Mouse (Mus musculus): ENCODE results near the gene Chrm5. TPM values are rescaled to one million over a fixed set of nuclear protein-coding genes. Genes with fewer than 3 reads are reported as not detected.
A peak's percentile ranks its signal among the peaks of the same experiment; 100 is the strongest.
"Not testable (repeated sequence)": the region's sequence is repeated elsewhere in the genome, so short reads cannot be mapped to it uniquely, and the experiment has no call there.

Chrm5 gene
- polyA plus RNA-seq, 1 experiment from 2014 or later: not detected

DNA sequence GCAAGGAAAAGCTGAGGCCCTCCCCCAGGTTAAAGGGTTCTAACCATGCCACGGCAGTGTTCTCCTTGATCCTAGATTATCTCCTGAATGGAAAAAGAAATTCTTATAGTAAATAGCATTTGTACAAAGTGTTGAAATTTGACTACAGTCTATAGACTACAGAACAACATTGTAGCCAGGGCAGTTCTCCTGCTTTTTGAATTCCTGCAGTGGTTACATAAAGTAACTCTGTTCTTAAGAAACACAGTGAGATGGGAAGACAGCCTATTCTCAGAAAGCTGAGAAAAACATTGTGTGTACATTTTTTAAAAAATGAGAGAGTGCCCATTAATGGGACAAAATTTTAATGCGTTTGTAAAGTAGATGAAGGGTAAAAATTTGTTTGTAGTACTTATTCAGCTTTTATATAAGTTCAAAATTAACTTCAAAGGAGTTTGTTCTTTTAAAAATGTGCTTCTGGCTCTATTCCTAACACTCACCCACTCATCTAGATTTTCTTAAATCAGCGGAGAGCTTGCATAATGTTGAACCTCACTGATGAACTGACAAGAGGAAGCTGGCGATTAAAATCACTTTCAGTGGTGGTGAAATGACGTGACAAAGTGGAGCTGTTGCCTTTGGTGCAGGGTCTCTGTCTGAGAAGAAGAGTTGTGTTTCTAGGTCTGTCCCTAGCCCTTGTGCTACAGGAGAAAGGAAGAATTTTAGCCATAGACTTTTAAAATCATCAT, 5.4 kb downstream of the Chrm5 start:
- 42% methylated on average over 5 of the region's 5 CpGs for WGBS
- no peak overlapping the region for H3K27ac ChIP-seq
- peaks cover 6% of the 10 kb centered on the region; the same call in 1 of the 2 replicates for H3K4me1 ChIP-seq
- no peak overlapping the region for H3K4me2 ChIP-seq
- H3K36me3 ChIP-seq: no peaks in the 10 kb centered on the region
- no peaks in the 10 kb centered on the region for H3K27me3 ChIP-seq
- no peak overlapping the region for H3K9ac ChIP-seq
- no peak for ATAC-seq (ENCODE audit: borderline replicate concordance, extremely low read depth, low FRiP score, low TSS enrichment)
- H3K4me3 ChIP-seq: no peak overlapping the region
- no peaks in the 10 kb centered on the region for H3K9me3 ChIP-seq

DNA sequence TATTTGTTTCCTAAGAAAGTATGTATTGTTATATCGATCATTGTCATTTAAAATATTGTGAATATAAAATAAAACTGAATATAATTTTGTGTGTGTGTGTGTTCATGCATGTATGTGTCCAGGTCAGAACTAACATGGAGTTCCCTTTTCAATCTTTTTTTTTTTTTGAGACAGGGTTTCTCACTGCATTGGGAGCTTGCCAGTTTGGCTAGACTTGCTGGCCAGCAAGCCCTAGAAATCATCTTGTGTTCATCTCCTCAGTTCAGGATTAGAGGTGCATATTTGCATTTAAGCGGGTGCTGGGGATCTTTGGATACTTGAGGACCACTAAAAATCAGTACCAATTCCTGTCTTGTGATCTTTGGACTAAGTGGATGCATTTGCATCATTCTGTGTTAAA, 8.5 kb downstream of the Chrm5 start:
- Histone ChIP-seq H3K36me3 (peaks cover 17% of the 10 kb centered on the region; the same call in 1 of the 2 replicates), H3K4me3 (no peak overlapping the region), H3K27me3 (no peaks in the 10 kb centered on the region), H3K9ac (no peak overlapping the region), H3K4me2 (no peak overlapping the region), H3K27ac (no peak overlapping the region), H3K4me1 (peaks cover 6% of the 10 kb centered on the region; the same call in 1 of the 2 replicates), H3K9me3 (no peaks in the 10 kb centered on the region)
- no peak for ATAC-seq (ENCODE audit: borderline replicate concordance, extremely low read depth, low FRiP score, low TSS enrichment)
- WGBS: 86% methylated on average over 2 of the region's 2 CpGs

DNA sequence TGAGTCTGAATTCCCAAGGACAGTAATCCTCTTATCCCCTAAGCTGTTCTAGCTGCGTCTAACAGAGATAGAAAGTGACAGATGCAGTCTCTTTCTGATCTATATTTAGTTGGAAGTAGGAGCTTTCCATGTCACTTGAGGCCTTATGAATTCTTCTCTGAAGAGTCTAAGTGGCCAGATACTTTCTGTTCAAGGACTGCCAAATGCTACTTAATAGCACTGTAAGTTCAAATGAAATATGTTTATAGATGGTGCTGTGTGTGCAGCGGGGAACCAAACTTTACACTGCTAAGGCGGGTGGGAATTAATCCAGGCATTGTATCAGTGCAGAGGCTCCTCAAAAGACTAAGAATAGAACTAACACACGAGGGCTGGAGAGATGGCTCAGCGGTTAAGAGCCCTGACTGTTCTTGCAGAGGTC, 9.6 kb downstream of the Chrm5 start:
- Histone ChIP-seq H3K27ac (no peak overlapping the region), H3K4me1 (peaks cover 2% of the 10 kb centered on the region; the same call in 1 of the 2 replicates), H3K9ac (no peak overlapping the region), H3K9me3 (no peaks in the 10 kb centered on the region), H3K4me3 (no peak overlapping the region), H3K27me3 (no peaks in the 10 kb centered on the region), H3K36me3 (peaks cover 28% of the 10 kb centered on the region), H3K4me2 (no peak overlapping the region)
- no peak for ATAC-seq (ENCODE audit: borderline replicate concordance, extremely low read depth, low FRiP score, low TSS enrichment)
- 76% methylated on average over 5 of the region's 5 CpGs for WGBS

DNA sequence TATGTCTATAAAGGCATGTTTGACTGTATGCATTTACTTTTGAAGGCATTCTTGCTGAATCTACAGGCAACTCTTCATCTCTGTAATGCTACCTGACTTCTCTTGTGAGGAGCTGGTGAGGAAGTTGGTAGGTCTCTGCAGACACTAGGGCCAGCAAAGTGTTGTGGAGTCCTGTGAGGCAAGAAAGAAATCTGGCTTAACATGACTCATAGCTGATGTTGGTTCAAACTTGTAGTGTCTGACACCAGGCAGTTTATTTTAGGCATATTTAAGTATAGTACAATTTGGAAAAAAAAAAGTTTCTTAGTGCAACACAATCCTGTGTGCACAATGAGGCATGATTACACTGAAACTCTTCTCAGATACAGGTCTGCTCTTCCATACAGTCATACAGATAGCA, 11.0 kb downstream of the Chrm5 start:
- peaks cover 33% of the 10 kb centered on the region for H3K36me3 ChIP-seq
- no peak for ATAC-seq (ENCODE audit: borderline replicate concordance, extremely low read depth, low FRiP score, low TSS enrichment)

DNA sequence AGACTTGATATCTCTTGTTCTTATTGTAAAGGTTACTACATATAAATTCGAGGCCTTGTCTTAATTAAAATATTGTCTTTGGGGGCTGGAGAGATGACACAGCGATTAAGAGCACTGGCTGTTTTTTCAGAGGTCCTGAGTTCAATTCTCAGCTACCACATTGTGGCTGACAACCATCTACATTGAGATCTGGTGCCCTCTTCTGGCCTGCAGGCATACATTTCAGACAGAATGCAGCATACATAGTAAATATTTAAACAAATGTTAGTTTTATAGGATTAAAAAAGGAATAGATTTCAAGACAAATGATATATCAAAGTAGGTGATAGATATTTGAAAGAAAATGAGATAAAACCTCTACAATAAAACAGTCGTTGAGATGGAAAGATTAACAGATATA, 20.0 kb downstream of the Chrm5 start:
- Histone ChIP-seq H3K4me3 (no peak overlapping the region), H3K9me3 (no peaks in the 10 kb centered on the region), H3K36me3 (peaks cover 27% of the 10 kb centered on the region), H3K4me1 (peaks cover 7% of the 10 kb centered on the region; the same call in 1 of the 2 replicates), H3K27ac (no peak overlapping the region), H3K9ac (no peak overlapping the region), H3K4me2 (no peak overlapping the region), H3K27me3 (no peaks in the 10 kb centered on the region)
- no peak for ATAC-seq (ENCODE audit: borderline replicate concordance, extremely low read depth, low FRiP score, low TSS enrichment)
- 91% methylated on average over 3 of the region's 3 CpGs for WGBS

More for the DNA sequence above, 11.0 kb downstream of the Chrm5 start:
- H3K4me1 ChIP-seq: no peaks in the 10 kb centered on the region
- no peak overlapping the region for H3K4me2 ChIP-seq
- no peaks in the 10 kb centered on the region for H3K9me3 ChIP-seq
- no peaks in the 10 kb centered on the region for H3K27me3 ChIP-seq
- H3K27ac ChIP-seq: no peak overlapping the region
- no peak overlapping the region for H3K4me3 ChIP-seq
- H3K9ac ChIP-seq: no peak overlapping the region

DNA sequence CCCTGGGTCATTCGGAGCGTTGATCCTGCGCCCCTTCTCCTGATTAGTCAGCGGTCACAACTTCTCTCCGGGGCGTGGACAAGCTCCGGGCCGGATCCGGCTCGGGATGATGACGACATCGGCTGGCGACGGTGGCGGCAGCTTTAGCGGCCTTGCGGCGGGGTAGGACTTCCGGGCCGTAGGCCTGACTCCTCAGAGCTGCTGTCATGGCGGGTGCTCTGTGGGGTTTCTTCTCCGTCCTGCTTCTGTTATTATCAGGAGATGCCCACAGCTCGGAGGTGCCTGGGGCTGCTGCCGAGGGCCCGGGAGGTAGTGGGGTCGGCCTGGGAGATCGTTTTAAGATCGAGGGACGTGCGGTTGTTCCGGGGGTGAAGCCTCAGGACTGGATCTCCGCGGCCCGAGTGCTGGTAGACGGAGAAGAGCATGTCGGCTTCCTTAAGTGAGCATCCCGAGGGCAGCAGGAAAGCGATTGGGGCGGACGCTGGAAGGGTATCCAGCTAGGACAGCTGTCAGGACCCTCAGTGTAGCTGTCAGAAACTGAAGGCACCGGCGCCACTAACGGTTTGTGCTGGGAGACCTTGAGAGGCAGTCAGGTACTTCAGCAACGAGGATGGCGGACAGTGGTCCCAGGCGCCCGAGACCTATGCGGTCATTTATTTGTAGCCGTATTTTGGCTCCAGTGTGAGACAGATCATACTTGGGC, 25.6 kb downstream of the Chrm5 start, which contains the start of gene Emc7:
Gene Emc7, plus strand, starts transcription at position 136 of the 703 bp plus-strand sequence.
- H3K9ac ChIP-seq: peak within 1 kb of the TSS; percentile 88
- peak; percentile 98 for ATAC-seq (ENCODE audit: borderline replicate concordance, extremely low read depth, low FRiP score, low TSS enrichment)
- no peaks in the 10 kb centered on the region for H3K27me3 ChIP-seq
- no peaks in the 10 kb centered on the region for H3K9me3 ChIP-seq
- H3K36me3 ChIP-seq: peaks cover 5% of the 10 kb centered on the region
- H3K4me2 ChIP-seq: peak within 1 kb of the TSS; percentile 72
- peaks cover 12% of the 10 kb centered on the region; the same call in 1 of the 2 replicates for H3K4me1 ChIP-seq
- under 1% methylated on average over 49 of the region's 49 CpGs for WGBS
- peak within 1 kb of the TSS; percentile 50 for H3K27ac ChIP-seq
- H3K4me3 ChIP-seq: peak within 1 kb of the TSS; percentile 86

DNA sequence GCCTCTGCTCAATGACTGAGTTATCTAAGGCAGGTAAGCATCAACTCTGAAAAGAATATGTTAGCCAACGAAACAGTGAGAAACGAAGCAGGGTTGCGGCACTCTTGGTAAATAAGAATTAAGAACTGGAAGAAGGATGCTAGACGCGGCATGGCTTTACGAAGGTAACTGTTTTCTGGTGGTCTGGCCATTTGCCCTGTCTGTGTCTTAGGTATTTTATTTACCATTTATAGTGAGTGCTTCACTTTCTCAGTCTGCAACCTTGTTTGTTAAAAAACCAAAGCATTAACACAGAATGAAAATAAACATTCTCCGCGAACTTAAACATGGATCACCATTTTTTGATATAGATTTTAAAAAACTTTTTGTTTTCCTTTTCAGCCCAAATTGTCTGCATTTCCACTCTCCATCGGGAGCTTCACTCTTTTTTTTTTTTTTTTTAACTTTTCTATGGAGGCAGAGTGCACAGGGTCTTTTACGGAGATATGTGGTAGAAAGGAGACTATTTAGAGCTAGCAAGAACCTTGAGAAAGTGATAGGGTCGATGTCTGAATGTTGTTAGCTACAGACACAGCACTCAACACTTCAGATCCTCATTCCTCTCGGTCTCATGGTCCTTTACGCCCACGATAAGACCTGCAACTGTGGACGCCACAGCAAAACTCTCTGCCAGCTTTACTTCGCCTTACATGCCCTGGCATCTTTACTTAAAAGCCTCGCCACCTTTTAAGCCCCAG, 26.3 kb downstream of the Chrm5 start:
- Histone ChIP-seq H3K4me1 (peaks cover 12% of the 10 kb centered on the region; the same call in 1 of the 2 replicates), H3K27me3 (no peaks in the 10 kb centered on the region), H3K4me3 (peak overlapping the region; percentile 86), H3K9ac (peak overlapping the region; percentile 88), H3K9me3 (no peaks in the 10 kb centered on the region), H3K4me2 (peak overlapping the region; percentile 72), H3K27ac (peak overlapping the region; percentile 50; the same call in 1 of the 2 replicates), H3K36me3 (0 out of 2 replicates have a peak, but pooled peaks cover 2% of the 10 kb centered on the region)
- no peak; the same call in 1 of the 2 replicates for ATAC-seq (ENCODE audit: borderline replicate concordance, extremely low read depth, low FRiP score, low TSS enrichment)
- 29% methylated on average over 17 of the region's 17 CpGs for WGBS

DNA sequence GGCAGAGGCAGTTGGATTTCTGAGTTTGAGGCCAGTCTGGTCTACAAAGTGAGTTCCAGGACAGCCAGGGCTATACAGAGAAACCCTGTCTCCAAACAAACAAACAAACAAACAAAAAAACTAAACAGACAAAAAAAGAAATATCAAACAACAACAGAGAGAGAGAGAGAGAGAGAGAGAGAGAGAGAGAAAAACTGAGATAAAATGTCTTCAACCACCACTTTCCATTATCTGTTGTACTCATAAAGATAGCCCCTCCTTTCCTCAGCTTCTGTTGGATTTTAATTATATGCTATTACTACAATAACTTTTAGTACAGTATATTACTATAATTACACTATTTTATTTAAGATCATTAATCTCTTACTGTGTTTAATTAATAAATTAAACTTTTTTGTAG, 28.1 kb downstream of the Chrm5 start:
- not testable (repeated sequence) for H3K27me3 ChIP-seq; H3K36me3 ChIP-seq; ATAC-seq (ENCODE audit: borderline replicate concordance, extremely low read depth, low FRiP score, low TSS enrichment)

DNA sequence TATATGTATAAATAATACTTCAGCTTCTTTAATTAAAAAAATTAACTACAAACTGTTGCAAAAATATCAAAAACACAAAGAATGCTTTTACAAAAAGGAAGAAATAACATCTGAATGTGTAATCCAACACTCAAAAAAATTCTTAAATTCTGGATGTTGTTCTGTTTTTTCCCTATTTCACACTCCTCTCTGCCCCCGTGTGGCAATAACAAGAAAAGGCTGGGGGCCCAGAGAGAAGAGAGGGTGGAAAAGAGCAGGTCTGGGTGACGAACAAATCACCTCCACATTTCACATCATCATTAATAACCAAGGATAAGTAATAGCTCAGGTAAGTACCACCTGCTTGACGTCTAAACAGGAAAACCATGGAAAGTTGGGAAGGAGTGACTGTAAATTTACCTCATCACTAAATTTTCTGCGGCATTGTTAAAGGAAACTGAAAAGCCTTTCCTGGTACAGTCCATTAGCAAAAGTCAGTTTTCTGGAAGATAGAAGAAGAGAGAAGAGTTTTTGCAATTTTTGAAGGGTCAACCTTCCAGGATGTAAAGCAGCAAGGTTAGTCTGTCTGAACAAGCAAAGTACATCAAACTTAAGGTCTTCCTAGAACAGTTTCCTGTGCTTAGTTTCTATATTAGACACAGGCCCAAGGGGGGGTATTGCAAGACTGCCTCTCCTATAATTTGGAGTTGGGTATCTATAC, 30.8 kb downstream of the Chrm5 start:
- Histone ChIP-seq H3K4me3 (no peak overlapping the region), H3K36me3 (no peaks in the 10 kb centered on the region), H3K27me3 (no peaks in the 10 kb centered on the region), H3K9me3 (no peaks in the 10 kb centered on the region), H3K27ac (no peak overlapping the region), H3K4me2 (no peak overlapping the region), H3K9ac (no peak overlapping the region), H3K4me1 (peaks cover 4% of the 10 kb centered on the region; the same call in 1 of the 2 replicates)
- no peak for ATAC-seq (ENCODE audit: borderline replicate concordance, extremely low read depth, low FRiP score, low TSS enrichment)
- WGBS: 26% methylated on average over 4 of the region's 4 CpGs

More for the DNA sequence above, 28.1 kb downstream of the Chrm5 start:
- H3K9me3 ChIP-seq, H3K4me3 ChIP-seq, H3K9ac ChIP-seq, H3K27ac ChIP-seq, H3K4me2 ChIP-seq: not testable (repeated sequence)
- H3K4me1 ChIP-seq: peaks cover 12% of the 10 kb centered on the region; the same call in 1 of the 2 replicates

DNA sequence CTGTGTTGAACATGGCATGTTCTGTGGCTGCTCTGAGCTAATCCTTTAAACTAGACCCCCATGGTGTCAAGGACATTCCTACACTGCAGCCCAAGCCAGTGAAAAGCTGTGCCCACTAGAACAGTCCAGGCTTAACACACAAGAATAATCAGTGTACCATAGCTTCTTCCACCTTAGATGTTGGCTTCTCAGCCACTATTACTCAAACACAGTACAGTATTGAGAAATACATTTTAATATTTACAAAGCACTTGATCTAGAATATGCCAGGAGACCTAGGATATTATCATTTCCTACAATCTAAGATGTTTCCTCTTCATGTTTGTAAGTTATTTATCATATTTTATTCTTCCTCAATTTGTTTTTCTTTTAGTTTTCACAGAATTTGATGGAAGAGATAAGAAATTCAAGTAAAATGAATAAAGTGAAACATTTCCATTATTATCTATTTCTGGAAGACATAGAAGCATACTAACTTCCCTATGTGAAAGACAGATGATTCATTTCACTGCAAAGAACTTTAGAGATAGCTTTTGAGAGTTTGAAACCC, 32.0 kb downstream of the Chrm5 start:
- no peaks in the 10 kb centered on the region for H3K9me3 ChIP-seq
- no peak overlapping the region for H3K27ac ChIP-seq
- ATAC-seq (ENCODE audit: borderline replicate concordance, extremely low read depth, low FRiP score, low TSS enrichment): no peak
- H3K27me3 ChIP-seq: no peaks in the 10 kb centered on the region
- H3K36me3 ChIP-seq: no peaks in the 10 kb centered on the region
- H3K9ac ChIP-seq: no peak overlapping the region
- H3K4me1 ChIP-seq: no peaks in the 10 kb centered on the region
- no peak overlapping the region for H3K4me3 ChIP-seq
- H3K4me2 ChIP-seq: no peak overlapping the region

DNA sequence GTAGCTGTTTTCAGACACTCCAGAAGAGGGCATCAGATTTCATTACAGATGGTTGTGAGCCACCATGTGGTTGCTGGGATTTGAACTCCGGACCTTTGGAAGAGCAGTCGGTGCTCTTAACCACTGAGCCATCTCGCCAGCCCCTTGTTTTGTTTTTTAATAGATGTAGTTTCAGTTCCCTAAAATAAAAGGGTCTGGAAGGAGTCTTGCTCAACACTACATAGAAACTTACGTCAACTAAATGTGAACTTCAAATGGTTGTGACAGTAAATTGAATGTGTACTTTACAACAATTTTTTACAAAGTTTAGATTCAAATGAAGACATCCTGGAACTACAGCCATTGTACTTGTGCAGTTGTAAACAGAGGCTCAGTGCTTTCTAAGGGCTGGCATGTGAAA, 32.5 kb downstream of the Chrm5 start:
- not testable (repeated sequence) for ATAC-seq (ENCODE audit: borderline replicate concordance, extremely low read depth, low FRiP score, low TSS enrichment); H3K4me1 ChIP-seq; H3K9me3 ChIP-seq; H3K4me2 ChIP-seq; H3K4me3 ChIP-seq; H3K27me3 ChIP-seq; H3K36me3 ChIP-seq; H3K9ac ChIP-seq; H3K27ac ChIP-seq
- 70% methylated on average over 4 of the region's 4 CpGs for WGBS
